ENCODE assay signal across 8 mouse cellular contexts in the genomic region with DNA sequence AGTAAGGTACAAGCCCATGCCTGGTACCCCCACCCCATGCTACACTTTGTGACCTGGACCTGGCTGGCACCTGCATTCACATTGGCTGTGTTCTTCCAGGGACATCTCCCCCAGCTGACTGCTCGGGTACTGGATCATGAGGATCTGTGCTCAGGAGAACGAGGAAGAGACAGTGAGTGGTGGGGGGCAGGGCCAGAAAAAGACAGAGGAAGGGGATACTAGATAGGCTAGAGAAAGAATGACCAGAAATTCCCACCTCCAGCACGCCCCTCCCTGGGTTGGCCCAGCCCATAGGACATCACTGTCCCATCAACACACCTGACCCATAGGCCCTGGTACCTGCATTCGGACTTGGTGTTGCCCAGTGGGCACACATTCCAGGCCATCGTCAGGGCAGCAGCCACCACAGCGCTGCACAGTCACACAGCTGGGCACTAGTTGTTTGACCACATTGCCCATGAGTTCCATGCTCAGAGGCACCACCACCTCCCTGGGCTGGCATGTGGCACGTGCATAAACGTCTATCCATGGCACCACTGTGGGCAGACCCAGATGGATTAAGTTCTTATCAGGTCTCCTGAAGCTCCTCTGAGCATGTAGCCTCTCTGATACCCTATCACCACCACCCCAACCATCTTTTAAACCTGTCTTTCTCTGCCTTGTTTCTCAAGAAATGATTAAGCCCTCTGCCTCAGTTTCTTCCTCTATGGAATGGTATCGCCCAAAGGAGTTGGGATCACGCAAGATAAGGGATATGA. TPM values are rescaled to one million over a fixed set of nuclear protein-coding genes. Genes with fewer than 3 reads are reported as not detected.
DNase-seq lines count a peak whose midpoint lies in the region; ATAC-seq lines count a peak whose summit lies in the region.

No protein-coding gene starts in this region.

- peak overlapping the region; percentile 90 for H3K4me2 ChIP-seq in kidney, embryonic 14.5 days (replicated peaks; ENCODE audit: low read depth, low read length)
- H3K4me2 ChIP-seq in embryonic facial prominence, embryonic 11.5 days (ENCODE audit: low read depth, low read length), result peak overlapping the region; percentile 87
- peak overlapping the region; percentile 94 for H3K4me2 ChIP-seq in hindbrain, embryonic 14.5 days (replicated peaks)
- H3K4me2 ChIP-seq in midbrain, embryonic 13.5 days (replicated peaks), result peak overlapping the region; percentile 93

- DNase-seq in kidney, adult 18-20 months, result no peak
- DNase-seq in embryonic facial prominence, embryonic 11.5 days (ENCODE audit: low spot score), result no peak
- no peak for DNase-seq in hindbrain, embryonic 14.5 days (ENCODE audit: low spot score)
- DNase-seq in layer of hippocampus, postnatal 25 days (ENCODE audit: extremely low spot score in 1 of 2, low spot score in 1 of 2), result no peak
- no peak for DNase-seq in frontal cortex, postnatal 14 days (ENCODE audit: low spot score in 2 of 2)

- 76% methylated on average over 10 of the region's 10 CpGs for WGBS in kidney, embryonic 14.5 days
- WGBS in embryonic facial prominence, embryonic 11.5 days, result 82% methylated on average over 10 of the region's 10 CpGs
- WGBS in hindbrain, embryonic 14.5 days, result 82% methylated on average over 10 of the region's 10 CpGs
- 85% methylated on average over 10 of the region's 10 CpGs for WGBS in midbrain, embryonic 13.5 days

- H3K27ac ChIP-seq in kidney, embryonic 14.5 days (ENCODE audit: low read depth, low read length), result no peak overlapping the region
- H3K27ac ChIP-seq in embryonic facial prominence, embryonic 11.5 days (replicated peaks; ENCODE audit: low read depth, low read length), result no peak overlapping the region
- H3K27ac ChIP-seq in hindbrain, embryonic 14.5 days, result no peak overlapping the region
- H3K27ac ChIP-seq in midbrain, embryonic 13.5 days, result no peak overlapping the region

- peak overlapping the region; percentile 96; the same call in 1 of the 2 replicates for H3K9ac ChIP-seq in kidney, embryonic 14.5 days (ENCODE audit: low read depth, low read length)
- no peak overlapping the region for H3K9ac ChIP-seq in embryonic facial prominence, embryonic 11.5 days (replicated peaks; ENCODE audit: low read length)
- no peak overlapping the region; the same call in 1 of the 2 replicates for H3K9ac ChIP-seq in hindbrain, embryonic 14.5 days
- H3K9ac ChIP-seq in midbrain, embryonic 13.5 days (replicated peaks), result no peak overlapping the region; the same call in 1 of the 2 replicates

- H3K9me3 ChIP-seq in kidney, embryonic 14.5 days (ENCODE audit: control insufficient read depth, low read length), result no peaks in the 10 kb centered on the region
- H3K9me3 ChIP-seq in embryonic facial prominence, embryonic 11.5 days (replicated peaks; ENCODE audit: control insufficient read depth, low read length), result no peaks in the 10 kb centered on the region
- H3K9me3 ChIP-seq in hindbrain, embryonic 14.5 days (ENCODE audit: control insufficient read depth, low read length), result no peaks in the 10 kb centered on the region
- H3K9me3 ChIP-seq in midbrain, embryonic 13.5 days, result no peaks in the 10 kb centered on the region

- no peaks in the 10 kb centered on the region for H3K27me3 ChIP-seq in kidney, embryonic 14.5 days (ENCODE audit: control insufficient read depth, insufficient read depth, low read length)
- H3K27me3 ChIP-seq in embryonic facial prominence, embryonic 11.5 days (ENCODE audit: control insufficient read depth, insufficient read depth, low read length), result no peaks in the 10 kb centered on the region
- no peaks in the 10 kb centered on the region for H3K27me3 ChIP-seq in hindbrain, embryonic 14.5 days (ENCODE audit: control insufficient read depth, insufficient read depth, low read length)
- H3K27me3 ChIP-seq in midbrain, embryonic 13.5 days, result no peaks in the 10 kb centered on the region

- H3K36me3 ChIP-seq in kidney, embryonic 14.5 days (ENCODE audit: control insufficient read depth, insufficient read depth, low read length), result peaks cover 22% of the 10 kb centered on the region; the same call in 1 of the 2 replicates
- no peaks in the 10 kb centered on the region for H3K36me3 ChIP-seq in embryonic facial prominence, embryonic 11.5 days (replicated peaks; ENCODE audit: control insufficient read depth, insufficient read depth, low read depth, low read length)
- H3K36me3 ChIP-seq in hindbrain, embryonic 14.5 days (replicated peaks; ENCODE audit: control insufficient read depth, insufficient read depth), result peaks cover 31% of the 10 kb centered on the region
- peaks cover 28% of the 10 kb centered on the region for H3K36me3 ChIP-seq in midbrain, embryonic 13.5 days

- ATAC-seq in kidney, embryonic 14.5 days (ENCODE audit: low FRiP score, low TSS enrichment), result no peak
- no peak for ATAC-seq in embryonic facial prominence, embryonic 11.5 days (replicated peaks; ENCODE audit: insufficient number of reproducible peaks, low FRiP score, low TSS enrichment, low read depth)
- no peak for ATAC-seq in hindbrain, embryonic 14.5 days (ENCODE audit: low FRiP score)
- no peak for ATAC-seq in midbrain, embryonic 13.5 days
- ATAC-seq in activated CD4-positive, CD25-positive, alpha-beta regulatory T cell, adult 4 months, result no peak

- H3K4me3 ChIP-seq in kidney, embryonic 14.5 days (ENCODE audit: low read length), result peak overlapping the region; percentile 85
- H3K4me3 ChIP-seq in embryonic facial prominence, embryonic 11.5 days (ENCODE audit: low read depth, low read length), result peak overlapping the region; percentile 91; the same call in 1 of the 2 replicates
- peak overlapping the region; percentile 80 for H3K4me3 ChIP-seq in hindbrain, embryonic 14.5 days (replicated peaks; ENCODE audit: low read length)
- H3K4me3 ChIP-seq in midbrain, embryonic 13.5 days (replicated peaks), result peak overlapping the region; percentile 81; the same call in 1 of the 2 replicates

- peaks cover 18% of the 10 kb centered on the region for H3K4me1 ChIP-seq in kidney, embryonic 14.5 days (ENCODE audit: control insufficient read depth, insufficient read depth, low read length)
- no peaks in the 10 kb centered on the region for H3K4me1 ChIP-seq in embryonic facial prominence, embryonic 11.5 days (ENCODE audit: control insufficient read depth, insufficient read depth, low read length)
- peaks cover 16% of the 10 kb centered on the region for H3K4me1 ChIP-seq in hindbrain, embryonic 14.5 days (replicated peaks; ENCODE audit: control insufficient read depth, insufficient read depth, low read length)
- peaks cover 22% of the 10 kb centered on the region for H3K4me1 ChIP-seq in midbrain, embryonic 13.5 days (replicated peaks)

RNA-seq across cellular contexts. Expression of a gene that starts 1.3 kb away (rescaled TPM):
- 38.2 and 39.8 TPM in 2 replicates for polyA plus RNA-seq in kidney, embryonic 14.5 days (2014; fragmentation: Nextera tagmentation; extraction: Ambion mirVana)
- polyA plus RNA-seq in embryonic facial prominence, embryonic 11.5 days (2014; fragmentation: Nextera tagmentation; extraction: Ambion mirVana), result 26.7 and 30.5 TPM in 2 replicates
- polyA plus RNA-seq in hindbrain, embryonic 14.5 days (2014; fragmentation: Nextera tagmentation; extraction: Ambion mirVana), result 54.8 and 57.6 TPM in 2 replicates
- 23.2 and 28.3 TPM in 2 replicates for polyA plus RNA-seq in midbrain, embryonic 13.5 days (2015; fragmentation: Nextera tagmentation; extraction: Ambion mirVana)
- 10 to 100 TPM; 83.2 to 85.2 TPM for total RNA-seq in layer of hippocampus, postnatal 25 days (2021)
- polyA plus RNA-seq in activated CD4-positive, CD25-positive, alpha-beta regulatory T cell, adult 4 months (2017; shearing (Covaris generic)), result 1 to 10 TPM; 2.5 to 2.6 TPM

RNA-seq across cellular contexts. Expression of a gene that starts 5.8 kb away (rescaled TPM):
- 89.7 and 118 TPM in 2 replicates for polyA plus RNA-seq in kidney, embryonic 14.5 days (2014; fragmentation: Nextera tagmentation; extraction: Ambion mirVana)
- 65.1 and 65.2 TPM in 2 replicates for polyA plus RNA-seq in embryonic facial prominence, embryonic 11.5 days (2014; fragmentation: Nextera tagmentation; extraction: Ambion mirVana)
- polyA plus RNA-seq in hindbrain, embryonic 14.5 days (2014; fragmentation: Nextera tagmentation; extraction: Ambion mirVana), result 99.2 and 101 TPM in 2 replicates
- polyA plus RNA-seq in midbrain, embryonic 13.5 days (2015; fragmentation: Nextera tagmentation; extraction: Ambion mirVana), result 88.5 and 100 TPM in 2 replicates
- total RNA-seq in layer of hippocampus, postnatal 25 days (2021), result 10 to 100 TPM; 88.6 to 93.9 TPM
- 10 to 100 TPM; 54.3 to 76.4 TPM for polyA plus RNA-seq in activated CD4-positive, CD25-positive, alpha-beta regulatory T cell, adult 4 months (2017; shearing (Covaris generic))

RNA-seq across cellular contexts. Expression of a gene that starts 6.2 kb away (rescaled TPM):
- 22.6 and 24.0 TPM in 2 replicates for polyA plus RNA-seq in kidney, embryonic 14.5 days (2014; fragmentation: Nextera tagmentation; extraction: Ambion mirVana)
- polyA plus RNA-seq in embryonic facial prominence, embryonic 11.5 days (2014; fragmentation: Nextera tagmentation; extraction: Ambion mirVana), result 16.1 and 18.0 TPM in 2 replicates
- 22.8 and 23.7 TPM in 2 replicates for polyA plus RNA-seq in hindbrain, embryonic 14.5 days (2014; fragmentation: Nextera tagmentation; extraction: Ambion mirVana)
- polyA plus RNA-seq in midbrain, embryonic 13.5 days (2015; fragmentation: Nextera tagmentation; extraction: Ambion mirVana), result 24.2 and 25.4 TPM in 2 replicates
- 10 to 100 TPM; 21.9 to 23.5 TPM for total RNA-seq in layer of hippocampus, postnatal 25 days (2021)
- 10 to 100 TPM; 44.8 to 46.0 TPM for polyA plus RNA-seq in activated CD4-positive, CD25-positive, alpha-beta regulatory T cell, adult 4 months (2017; shearing (Covaris generic))

RNA-seq across cellular contexts. Expression of a gene that starts 9.8 kb away (rescaled TPM):
- 20.4 and 22.2 TPM in 2 replicates for polyA plus RNA-seq in kidney, embryonic 14.5 days (2014; fragmentation: Nextera tagmentation; extraction: Ambion mirVana)
- polyA plus RNA-seq in embryonic facial prominence, embryonic 11.5 days (2014; fragmentation: Nextera tagmentation; extraction: Ambion mirVana), result 19.5 and 19.6 TPM in 2 replicates
- 18.0 and 19.0 TPM in 2 replicates for polyA plus RNA-seq in hindbrain, embryonic 14.5 days (2014; fragmentation: Nextera tagmentation; extraction: Ambion mirVana)
- 20.2 and 21.7 TPM in 2 replicates for polyA plus RNA-seq in midbrain, embryonic 13.5 days (2015; fragmentation: Nextera tagmentation; extraction: Ambion mirVana)
- total RNA-seq in layer of hippocampus, postnatal 25 days (2021), result 10 to 100 TPM; 13.5 to 14.9 TPM
- polyA plus RNA-seq in activated CD4-positive, CD25-positive, alpha-beta regulatory T cell, adult 4 months (2017; shearing (Covaris generic)), result 10 to 100 TPM; 29.8 to 33.4 TPM

RNA-seq across cellular contexts. Expression of a gene that starts 9.8 kb away (rescaled TPM):
- polyA plus RNA-seq in kidney, embryonic 14.5 days (2014; fragmentation: Nextera tagmentation; extraction: Ambion mirVana), result 9.7 and 12.1 TPM in 2 replicates
- polyA plus RNA-seq in embryonic facial prominence, embryonic 11.5 days (2014; fragmentation: Nextera tagmentation; extraction: Ambion mirVana), result 8.0 and 11.7 TPM in 2 replicates
- polyA plus RNA-seq in hindbrain, embryonic 14.5 days (2014; fragmentation: Nextera tagmentation; extraction: Ambion mirVana), result 17.8 and 19.8 TPM in 2 replicates
- polyA plus RNA-seq in midbrain, embryonic 13.5 days (2015; fragmentation: Nextera tagmentation; extraction: Ambion mirVana), result 15.6 and 15.8 TPM in 2 replicates
- 10 to 100 TPM; 16.1 to 18.8 TPM for total RNA-seq in layer of hippocampus, postnatal 25 days (2021)
- polyA plus RNA-seq in activated CD4-positive, CD25-positive, alpha-beta regulatory T cell, adult 4 months (2017; shearing (Covaris generic)), result 1 to 10 TPM; 4.5 to 7.3 TPM
